Mouse (Mus musculus) hindbrain, embryonic 14.5 days (tissue): ENCODE results near the gene Rps15. TPM values are rescaled to one million over a fixed set of nuclear protein-coding genes. Genes with fewer than 3 reads are reported as not detected.

Experiments
- ATAC-seq: fragments of 200-750 bp; cut with Nextera tagmentation; 2 replicates; pipeline ENCODE4 v1.8.0; 2017; ENCODE audit warnings: moderate number of reproducible peaks, mild to moderate bottlenecking, moderate TSS enrichment, moderate library complexity; ENCODE audit not compliant: low FRiP score
- DNase-seq: peaks from one replicate; pipeline ENCODE4 v3.0.0-alpha.2; 2015; ENCODE audit warnings: low spot score
- H3K27ac ChIP-seq: fragments of 300-500 bp; sonication (generic); 2 replicates; pipeline ENCODE4 v1.5.1; 2014; ENCODE audit warnings: mild to moderate bottlenecking, moderate library complexity
- H3K27me3 ChIP-seq: fragments of 300-500 bp; sonication (generic); 2 replicates; pipeline ENCODE4 v1.6.1; 2014; ENCODE audit warnings: mild to moderate bottlenecking, low read length, mixed read lengths; ENCODE audit not compliant: control insufficient read depth, insufficient read depth
- H3K36me3 ChIP-seq: fragments of 300-500 bp; sonication (generic); replicated peaks from 2 replicates; pipeline ENCODE4 v1.6.1; 2014; ENCODE audit not compliant: control insufficient read depth, insufficient read depth
- H3K4me1 ChIP-seq: fragments of 300-500 bp; sonication (generic); replicated peaks from 2 replicates; pipeline ENCODE4 v1.6.1; 2014; ENCODE audit warnings: antibody characterized with exemption, low read length, mixed read lengths; ENCODE audit not compliant: control insufficient read depth, insufficient read depth
- H3K4me2 ChIP-seq: fragments of 300-500 bp; sonication (generic); replicated peaks from 2 replicates; pipeline ENCODE4 v1.6.1; 2014; ENCODE audit warnings: mild to moderate bottlenecking, moderate library complexity
- H3K4me3 ChIP-seq: fragments of 300-500 bp; sonication (generic); replicated peaks from 2 replicates; pipeline ENCODE4 v1.5.1; 2014; ENCODE audit warnings: mild to moderate bottlenecking, low read length
- H3K9ac ChIP-seq: fragments of 300-500 bp; sonication (generic); 2 replicates; pipeline ENCODE4 v1.6.1; 2014
- H3K9me3 ChIP-seq: fragments of 300-500 bp; sonication (generic); 2 replicates; pipeline ENCODE4 v1.6.1; 2016; ENCODE audit warnings: low read length; ENCODE audit not compliant: control insufficient read depth
- WGBS: fragments of 180-500 bp; shearing (Covaris S2); extraction: QIAGEN DNeasy Blood & Tissue Kit; methylation state at CpG from one replicate; pipeline ENCODE4 v1.1.7; 2014; 5-methylcytosine and 5-hydroxymethylcytosine counted together
- polyA plus RNA-seq: library from polyadenylated mRNA; unstranded; fragments of >200 nt; fragmentation: Nextera tagmentation; extraction: Ambion mirVana; gene quantifications from 2 replicates; pipeline ENCODE4 v1.2.1, GENCODE M21; 2014

Rps15 gene
- polyA plus RNA-seq, 1 experiment from 2014 or later: 649 TPM

DNA sequence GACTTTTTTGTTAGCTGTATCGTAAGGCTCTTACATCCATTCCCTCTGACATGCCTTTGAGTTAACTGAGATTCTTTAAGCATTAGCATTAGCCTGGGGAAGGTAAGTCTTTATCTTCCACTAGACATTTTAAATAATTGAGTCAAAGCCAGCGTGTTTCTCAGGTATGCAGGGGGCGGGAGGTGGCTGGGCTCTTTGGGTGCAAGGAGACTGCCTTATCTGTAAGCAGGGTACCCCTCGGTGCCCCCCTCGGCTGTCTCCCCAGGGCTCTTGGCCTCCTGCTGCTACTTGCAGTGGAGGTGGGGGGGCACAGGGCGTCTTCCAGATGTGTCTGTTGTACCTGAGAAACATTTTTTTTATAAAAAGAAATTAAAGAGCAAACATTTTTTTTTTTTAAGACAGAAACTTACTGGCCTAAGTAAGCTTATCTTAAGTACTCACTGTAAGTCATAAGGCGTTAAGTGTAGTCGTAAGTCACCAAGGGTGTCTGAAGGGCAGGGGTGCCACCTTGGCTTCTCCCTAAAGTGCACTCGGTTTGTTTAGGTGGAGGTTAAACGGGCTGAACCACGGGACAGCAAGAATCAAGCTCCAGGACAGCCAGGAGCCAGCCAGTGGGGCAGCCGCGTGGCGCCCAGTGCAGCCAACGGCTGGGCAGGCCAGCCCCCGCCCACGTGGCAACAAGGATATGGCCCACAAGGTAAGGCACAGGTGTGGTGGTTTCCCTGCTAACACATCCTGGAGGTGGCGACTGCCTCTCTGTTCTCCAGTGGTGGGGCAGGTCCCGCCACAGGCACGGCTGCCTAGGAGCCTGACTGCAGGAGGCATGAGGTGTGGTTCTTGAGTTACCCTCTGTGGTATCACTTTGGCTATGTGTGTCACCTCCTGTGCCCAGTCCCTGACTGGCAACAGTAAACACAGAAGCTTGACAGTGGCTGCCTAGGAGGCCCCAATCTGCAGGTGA is 9.5 kb upstream of the Rps15 start:
- 94% methylated on average over 20 of the region's 20 CpGs for WGBS
- Histone ChIP-seq H3K36me3 (peaks cover 95% of the 10 kb centered on the region), H3K4me2 (no peak overlapping the region), H3K4me1 (no peaks in the 10 kb centered on the region), H3K27me3 (no peaks in the 10 kb centered on the region), H3K4me3 (no peak overlapping the region), H3K9ac (no peak overlapping the region), H3K27ac (no peak overlapping the region), H3K9me3 (no peaks in the 10 kb centered on the region)
- DNase-seq (no peak), ATAC-seq (no peak)

DNA sequence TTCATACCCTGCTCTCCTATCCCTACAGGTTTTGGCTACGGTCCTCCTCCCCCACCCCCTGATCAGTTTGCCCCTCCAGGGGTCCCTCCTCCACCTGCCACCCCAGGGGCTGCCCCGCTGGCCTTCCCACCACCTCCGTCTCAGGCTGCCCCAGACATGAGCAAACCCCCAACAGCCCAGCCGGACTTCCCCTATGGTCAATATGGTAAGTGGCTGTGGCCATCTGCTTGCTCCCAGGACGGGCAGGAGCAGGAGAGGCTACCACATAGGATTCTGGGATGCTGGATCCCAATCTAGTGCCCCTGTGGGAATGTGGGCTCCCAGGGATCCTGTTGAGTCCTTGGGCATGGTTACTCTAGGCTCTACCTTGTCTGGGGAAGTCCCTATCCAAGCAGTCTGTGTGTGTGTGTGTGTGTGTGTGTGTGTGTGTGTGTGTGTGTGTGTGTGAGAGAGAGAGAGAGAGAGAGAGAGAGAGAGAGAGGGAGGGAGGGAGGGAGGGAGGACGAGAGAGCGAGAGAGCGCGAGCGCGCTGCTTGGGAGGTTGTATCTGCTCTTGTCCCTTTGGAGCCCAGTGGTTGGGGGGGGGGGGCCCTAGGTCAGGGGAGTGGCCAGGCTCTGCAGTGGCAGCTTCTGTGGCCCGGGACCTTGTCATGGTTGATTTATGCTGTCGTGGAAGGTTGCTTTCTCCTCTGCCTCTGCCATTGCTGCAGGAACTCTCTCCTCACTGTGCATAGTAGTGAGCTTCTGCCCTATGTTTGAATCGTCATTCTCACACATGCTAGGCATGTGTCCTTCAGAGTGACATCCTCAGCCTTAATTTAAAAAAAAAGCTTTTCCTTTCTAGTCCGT is 6.8 kb upstream of the Rps15 start:
- no peaks in the 10 kb centered on the region for H3K4me1 ChIP-seq
- no peak overlapping the region for H3K27ac ChIP-seq
- peaks cover 82% of the 10 kb centered on the region for H3K36me3 ChIP-seq
- H3K4me2 ChIP-seq: no peak overlapping the region
- DNase-seq (no peak), ATAC-seq (no peak)
- H3K27me3 ChIP-seq: no peaks in the 10 kb centered on the region
- no peaks in the 10 kb centered on the region for H3K9me3 ChIP-seq
- no peak overlapping the region for H3K9ac ChIP-seq
- 78% methylated on average over 15 of the region's 15 CpGs for WGBS
- no peak overlapping the region for H3K4me3 ChIP-seq

DNA sequence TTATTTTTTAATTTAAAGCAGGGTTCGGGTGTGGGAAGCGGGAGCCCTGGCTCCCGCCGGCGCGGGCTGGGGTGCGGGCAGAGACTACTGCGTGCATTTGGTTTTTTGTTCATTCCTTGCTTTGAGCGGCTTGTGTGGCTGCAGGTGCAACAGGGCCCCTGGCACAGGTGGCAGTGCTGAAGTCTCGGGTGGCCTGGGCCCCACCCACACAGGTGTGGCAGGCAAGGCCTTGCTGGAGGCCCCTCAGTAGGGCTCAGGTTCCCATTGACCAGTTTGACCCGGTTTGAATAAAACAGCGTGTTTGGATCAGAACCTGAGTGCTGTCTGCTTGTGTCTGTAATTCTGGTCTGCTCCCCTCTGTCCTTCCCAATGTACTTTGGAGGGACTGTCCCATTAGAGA is 4.2 kb upstream of the Rps15 start:
- no peak overlapping the region for H3K4me3 ChIP-seq
- no peak overlapping the region for H3K9ac ChIP-seq
- ATAC-seq: no peak
- no peaks in the 10 kb centered on the region for H3K27me3 ChIP-seq
- 93% methylated on average over 12 of the region's 12 CpGs for WGBS
- H3K27ac ChIP-seq: no peak overlapping the region
- DNase-seq: no peak
- H3K9me3 ChIP-seq: no peaks in the 10 kb centered on the region
- H3K4me2 ChIP-seq: no peak overlapping the region
- peaks cover 7% of the 10 kb centered on the region for H3K4me1 ChIP-seq
- peaks cover 57% of the 10 kb centered on the region for H3K36me3 ChIP-seq

DNA sequence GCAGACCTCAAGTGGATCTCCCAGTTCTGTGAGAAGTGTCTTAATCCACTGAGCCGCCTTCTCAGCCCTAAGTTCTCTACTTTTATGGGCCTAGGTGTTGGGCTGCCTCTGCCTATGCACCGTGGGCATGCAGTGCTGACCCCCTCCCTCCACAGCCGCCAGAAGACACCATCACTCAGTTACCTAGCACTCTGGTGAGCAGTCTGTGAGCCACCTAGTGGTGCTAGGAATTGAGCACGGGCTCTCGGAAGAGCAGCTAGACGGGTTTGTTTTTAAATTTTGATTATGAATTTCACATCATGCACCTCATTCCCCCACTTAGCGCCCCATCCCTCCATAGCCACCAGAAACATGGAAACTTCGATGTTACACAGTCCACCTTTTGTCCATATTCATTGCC is 3.6 kb upstream of the Rps15 start:
- 72% methylated on average over 8 of the region's 8 CpGs for WGBS
- H3K36me3 ChIP-seq: peaks cover 56% of the 10 kb centered on the region

DNA sequence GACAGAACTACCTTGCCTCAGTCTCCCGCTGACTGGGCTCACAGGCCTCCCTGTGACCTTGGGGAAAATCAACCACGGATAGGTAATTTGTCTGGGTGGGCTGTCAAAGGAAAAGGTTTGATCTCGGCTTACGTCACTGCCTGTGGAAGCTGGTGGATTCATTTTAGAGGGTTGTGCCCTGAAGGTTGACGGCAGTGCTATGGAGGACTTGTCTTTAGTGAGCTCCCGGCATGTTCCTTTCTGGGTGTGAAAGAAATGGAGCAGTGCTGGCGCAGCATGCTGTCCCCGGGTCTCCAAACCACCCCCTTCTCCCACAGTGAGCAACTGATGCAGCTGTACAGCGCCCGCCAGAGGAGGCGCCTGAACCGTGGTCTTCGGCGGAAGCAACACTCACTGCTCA is 1.1 kb downstream of the Rps15 start:
- H3K4me1 ChIP-seq: peaks cover 43% of the 10 kb centered on the region
- DNase-seq (no peak), ATAC-seq (no peak)
- no peaks in the 10 kb centered on the region for H3K9me3 ChIP-seq
- peak overlapping the region; percentile 96 for H3K4me2 ChIP-seq
- peak overlapping the region; percentile 88 for H3K27ac ChIP-seq
- no peaks in the 10 kb centered on the region for H3K27me3 ChIP-seq
- H3K36me3 ChIP-seq: peaks cover 28% of the 10 kb centered on the region
- 27% methylated on average over 14 of the region's 14 CpGs for WGBS
- peak overlapping the region; percentile 95 for H3K9ac ChIP-seq
- peak overlapping the region; percentile 66 for H3K4me3 ChIP-seq

More for the DNA sequence above, 3.6 kb upstream of the Rps15 start:
- no peak overlapping the region for H3K4me3 ChIP-seq
- DNase-seq (no peak), ATAC-seq (no peak)
- peaks cover 13% of the 10 kb centered on the region for H3K4me1 ChIP-seq
- no peak overlapping the region for H3K27ac ChIP-seq
- H3K4me2 ChIP-seq: no peak overlapping the region
- no peaks in the 10 kb centered on the region for H3K9me3 ChIP-seq
- no peaks in the 10 kb centered on the region for H3K27me3 ChIP-seq
- no peak overlapping the region for H3K9ac ChIP-seq

DNA sequence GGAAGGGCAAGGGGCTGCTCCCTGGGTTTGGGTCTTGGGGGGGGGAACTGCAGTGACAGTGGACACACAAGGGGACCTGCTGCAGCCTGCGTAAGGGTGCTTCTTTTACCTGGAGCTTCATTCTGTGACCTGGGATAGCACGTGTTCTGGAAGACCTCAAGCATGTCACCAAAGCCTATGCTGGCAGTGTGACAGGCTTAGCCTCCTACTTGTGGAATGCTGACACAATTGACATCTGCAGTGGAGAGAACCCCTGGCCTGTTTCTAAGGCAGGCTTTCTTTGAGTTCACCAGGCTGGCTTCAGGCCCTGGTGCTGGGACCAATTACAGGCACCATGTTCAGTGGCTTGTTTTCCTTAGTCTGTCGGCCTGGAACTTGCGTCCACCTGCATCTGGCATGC is 2.1 kb downstream of the Rps15 start:
- no peak for DNase-seq
- Histone ChIP-seq H3K9me3 (no peaks in the 10 kb centered on the region), H3K4me2 (no peak overlapping the region), H3K4me3 (no peak overlapping the region), H3K9ac (no peak overlapping the region), H3K27ac (no peak overlapping the region), H3K27me3 (no peaks in the 10 kb centered on the region), H3K4me1 (peaks cover 46% of the 10 kb centered on the region), H3K36me3 (peaks cover 20% of the 10 kb centered on the region)
- WGBS: 72% methylated on average over 4 of the region's 4 CpGs
- no peak for ATAC-seq

DNA sequence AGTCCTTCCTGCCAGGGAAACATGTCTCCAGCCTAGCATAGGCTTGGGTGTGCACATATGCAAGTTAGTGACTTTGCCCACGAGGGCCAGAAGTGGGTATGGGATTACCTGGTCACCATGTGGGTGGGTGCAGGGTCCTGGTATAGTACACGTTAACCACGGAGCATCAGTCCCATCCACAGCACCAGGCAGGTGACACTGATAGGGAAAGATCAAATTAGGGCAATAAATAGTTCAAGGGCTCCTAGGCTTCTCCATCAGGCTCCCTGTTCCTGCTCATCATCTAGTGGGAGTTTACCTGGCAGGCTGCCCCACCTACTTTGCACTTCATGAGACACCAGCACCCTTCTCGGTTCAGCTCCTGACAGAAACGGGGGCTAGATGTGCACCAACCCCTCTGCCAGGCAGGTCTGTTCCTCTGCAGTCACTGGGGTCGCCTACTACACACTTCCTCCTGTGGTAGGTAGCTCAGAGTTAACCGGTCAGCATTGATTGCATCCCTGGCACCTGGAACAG is 2.6 kb downstream of the Rps15 start:
- WGBS: 55% methylated on average over 7 of the region's 7 CpGs
- Histone ChIP-seq H3K27ac (peak overlapping the region; percentile 93; the same call in 1 of the 2 replicates), H3K4me2 (no peak overlapping the region), H3K4me3 (no peak overlapping the region), H3K9ac (peak overlapping the region; percentile 57), H3K9me3 (no peaks in the 10 kb centered on the region), H3K36me3 (peaks cover 20% of the 10 kb centered on the region), H3K27me3 (no peaks in the 10 kb centered on the region), H3K4me1 (peaks cover 46% of the 10 kb centered on the region)
- no peak for ATAC-seq
- no peak for DNase-seq

DNA sequence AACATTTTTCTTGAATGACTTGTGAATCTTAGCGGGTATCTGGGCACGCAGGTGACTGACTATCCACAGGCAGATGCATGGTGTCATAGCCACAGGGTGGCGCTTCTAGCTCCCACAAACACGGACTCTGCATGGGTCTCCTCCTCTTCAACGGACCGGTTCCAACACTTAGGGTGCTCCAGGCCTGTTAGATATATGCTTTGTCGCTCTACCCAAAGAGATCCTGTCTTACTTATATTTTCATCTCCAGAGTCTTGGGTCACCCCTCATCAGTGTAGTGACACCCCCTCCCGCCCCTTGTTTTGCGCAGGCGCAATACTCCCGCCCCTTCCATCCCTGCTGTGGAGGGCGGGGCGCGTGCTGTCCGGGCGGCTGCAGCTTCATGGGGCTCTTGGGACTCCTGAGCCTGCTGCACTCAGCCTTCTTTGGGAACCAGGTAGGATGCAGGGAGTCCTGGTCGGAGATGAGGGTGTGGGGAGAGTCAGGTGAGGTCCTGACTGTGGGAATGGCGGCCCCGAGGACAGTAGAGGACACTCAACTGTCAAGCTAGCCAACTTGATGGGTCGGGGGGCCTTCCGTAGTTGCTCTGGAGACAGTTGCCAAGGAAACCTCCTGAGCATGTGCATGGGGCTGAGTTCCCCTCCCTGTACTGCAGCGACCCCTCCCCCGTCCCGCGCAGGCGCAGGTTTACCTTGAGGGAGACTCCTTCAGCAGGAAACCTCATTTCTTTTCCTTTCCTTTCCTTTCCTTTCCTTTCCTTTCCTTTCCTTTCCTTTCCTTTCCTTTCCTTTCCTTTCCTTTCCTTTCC is 3.6 kb downstream of the Rps15 start, which contains the start of gene Apc2:
Apc2 (plus strand) TSS at position 360 of the 808 bp plus-strand sequence.
- no peaks in the 10 kb centered on the region for H3K9me3 ChIP-seq
- peak within 1 kb of the TSS; percentile 95 for H3K4me2 ChIP-seq
- peaks cover 53% of the 10 kb centered on the region for H3K4me1 ChIP-seq
- peak within 1 kb of the TSS; percentile 93 for H3K27ac ChIP-seq
- ATAC-seq: peak; percentile 59
- H3K4me3 ChIP-seq: peak within 1 kb of the TSS; percentile 42
- under 1% methylated on average over 26 of the region's 26 CpGs for WGBS
- H3K9ac ChIP-seq: peak within 1 kb of the TSS; percentile 57
- peak; percentile 88 for DNase-seq
- peaks cover 20% of the 10 kb centered on the region for H3K36me3 ChIP-seq
- no peaks in the 10 kb centered on the region for H3K27me3 ChIP-seq
